Mouse (Mus musculus) heart, embryonic 14.5 days (tissue): ENCODE measurements around the gene Platr25. TPM values are rescaled to one million over a fixed set of nuclear protein-coding genes. Genes with fewer than 3 reads are reported as not detected.
"Not testable (repeated sequence)": the region's sequence is repeated elsewhere in the genome, so short reads cannot be mapped to it uniquely, and the experiment has no call there.

Experiments
- ATAC-seq: fragments of 200-750 bp; cut with Nextera tagmentation; 2 replicates; pipeline ENCODE4 v1.8.0; 2017; ENCODE audit warnings: low read depth, moderate TSS enrichment; ENCODE audit not compliant: insufficient number of reproducible peaks, insufficient read depth, low FRiP score
- H3K27ac ChIP-seq, 2 experiments: fragments of 200-500 bp in 1 of 2; fragments of 300-500 bp in 1 of 2; sonication (generic) in 1 of 2; replicated peaks in 1 of 2; 2 replicates each; pipeline ENCODE4 v1.5.1; 2012 to 2014; ENCODE audit warnings: low read depth in 2 of 2, low read length in 2 of 2, control low read depth in 1 of 2, mild to moderate bottlenecking in 1 of 2, mixed read lengths in 1 of 2; ENCODE audit not compliant: control insufficient read depth in 1 of 2, insufficient read depth in 1 of 2
- H3K27me3 ChIP-seq: fragments of 300-500 bp; sonication (generic); 2 replicates; pipeline ENCODE4 v1.6.1; 2014; ENCODE audit warnings: mild to moderate bottlenecking, low read length, control low read depth; ENCODE audit not compliant: control insufficient read depth, insufficient read depth
- H3K36me3 ChIP-seq: fragments of 300-500 bp; sonication (generic); 2 replicates; pipeline ENCODE4 v1.6.1; 2014; ENCODE audit warnings: mild to moderate bottlenecking, control low read depth, low read length, mixed read lengths; ENCODE audit not compliant: control insufficient read depth, insufficient read depth
- H3K4me1 ChIP-seq, 2 experiments: fragments of 200-500 bp in 1 of 2; fragments of 300-500 bp in 1 of 2; sonication (generic) in 1 of 2; 2 replicates each; pipeline ENCODE4 v1.6.1; 2012 to 2014; ENCODE audit warnings: low read length in 2 of 2, control low read depth in 1 of 2, mixed read lengths in 1 of 2; ENCODE audit not compliant: control insufficient read depth in 2 of 2, insufficient read depth in 2 of 2
- H3K4me2 ChIP-seq: fragments of 300-500 bp; sonication (generic); 2 replicates; pipeline ENCODE4 v1.6.1; 2014; ENCODE audit warnings: mild to moderate bottlenecking, low read length
- H3K4me3 ChIP-seq, 2 experiments: fragments of 200-500 bp in 1 of 2; fragments of 300-500 bp in 1 of 2; sonication (generic) in 1 of 2; 2 replicates each; pipeline ENCODE4 v1.5.1; 2012 to 2014; ENCODE audit warnings: low read length in 2 of 2, mild to moderate bottlenecking in 2 of 2, control low read depth in 1 of 2, low read depth in 1 of 2, moderate library complexity in 1 of 2; ENCODE audit not compliant: control insufficient read depth in 1 of 2, insufficient read depth in 1 of 2
- H3K9ac ChIP-seq: fragments of 300-500 bp; sonication (generic); 2 replicates; pipeline ENCODE4 v1.6.1; 2014; ENCODE audit warnings: mild to moderate bottlenecking, low read length
- H3K9me3 ChIP-seq: fragments of 300-500 bp; sonication (generic); 2 replicates; pipeline ENCODE4 v1.6.1; 2016; ENCODE audit warnings: low read length, control low read depth; ENCODE audit not compliant: control insufficient read depth
- WGBS: fragments of 180-500 bp; shearing (Covaris S2); extraction: QIAGEN DNeasy Blood & Tissue Kit; methylation state at CpG from one replicate; pipeline ENCODE4 v1.1.7; 2014; 5-methylcytosine and 5-hydroxymethylcytosine counted together
- polyA plus RNA-seq: library from polyadenylated mRNA; unstranded; fragments of >200 nt; fragmentation: Nextera tagmentation; extraction: Ambion mirVana; gene quantifications from 2 replicates; pipeline ENCODE4 v1.2.1, GENCODE M21; 2014

The Platr25 gene
- 15.5 and 15.6 TPM in 2 replicates for polyA plus RNA-seq

GRCm38 (mm10) chr13:62760432-62761415, at the start of gene Platr25:
Gene Platr25 (minus strand): TSS chr13:62760709.
- peak; percentile 76; the same call in 1 of the 2 replicates for ATAC-seq
- peak within 1 kb of the TSS; percentile 52 to 66 for H3K4me3 ChIP-seq
- not testable (repeated sequence) for H3K4me1 ChIP-seq, H3K9me3 ChIP-seq, H3K27me3 ChIP-seq, H3K36me3 ChIP-seq
- H3K4me2 ChIP-seq: peak within 1 kb of the TSS; percentile 61
- H3K27ac ChIP-seq: peak within 1 kb of the TSS in 1 of 2 experiments; percentile 43; a peak in 1 of 4 replicates
- 7% methylated on average over 20 of the region's 20 CpGs for WGBS
- H3K9ac ChIP-seq: peak within 1 kb of the TSS; percentile 61

GRCm38 (mm10) chr13:62807981-62808380, 47.5 kb upstream of the Platr25 start:
- WGBS: 87% methylated on average over 6 of the region's 6 CpGs

GRCm38 (mm10) chr13:62786135-62786493, 25.6 kb upstream of the Platr25 start:
- peak overlapping the region; percentile 53 to 73 for H3K4me3 ChIP-seq
- H3K36me3 ChIP-seq, H3K9me3 ChIP-seq, H3K4me1 ChIP-seq, ATAC-seq, H3K27me3 ChIP-seq, H3K27ac ChIP-seq, H3K9ac ChIP-seq: not testable (repeated sequence)
- H3K4me2 ChIP-seq: peak overlapping the region; percentile 83
- 38% methylated on average over 2 of the region's 2 CpGs for WGBS

More at GRCm38 (mm10) chr13:62807981-62808380, 47.5 kb upstream of the Platr25 start:
- not testable (repeated sequence) for H3K9ac ChIP-seq, H3K27me3 ChIP-seq, H3K4me1 ChIP-seq, H3K4me3 ChIP-seq, ATAC-seq, H3K9me3 ChIP-seq, H3K4me2 ChIP-seq, H3K36me3 ChIP-seq, H3K27ac ChIP-seq

GRCm38 (mm10) chr13:62785199-62786134, 25.0 kb upstream of the Platr25 start, which contains the start of gene Gm5141:
Gene Gm5141 (minus strand): TSS chr13:62785808.
- H3K27ac ChIP-seq, H3K9me3 ChIP-seq, H3K4me1 ChIP-seq, H3K36me3 ChIP-seq, H3K27me3 ChIP-seq: not testable (repeated sequence)
- peak; percentile 92 for ATAC-seq
- WGBS: 5% methylated on average over 18 of the region's 23 CpGs
- peak within 1 kb of the TSS; percentile 83 for H3K4me2 ChIP-seq
- H3K9ac ChIP-seq: peak within 1 kb of the TSS; percentile 72
- H3K4me3 ChIP-seq: peak within 1 kb of the TSS; percentile 53 to 73

- not testable (repeated sequence) for H3K36me3 ChIP-seq, H3K27me3 ChIP-seq, H3K9ac ChIP-seq, ATAC-seq, H3K9me3 ChIP-seq, H3K27ac ChIP-seq, H3K4me3 ChIP-seq, H3K4me2 ChIP-seq, H3K4me1 ChIP-seq
- WGBS: 60% methylated on average over 2 of the region's 2 CpGs
Measured at GRCm38 (mm10) chr13:62763806-62764205, 3.3 kb upstream of the Platr25 start.

- no peak for ATAC-seq
- no peaks in the 10 kb centered on the region for H3K9me3 ChIP-seq
- H3K27ac ChIP-seq: no peak overlapping the region
- H3K4me2 ChIP-seq: no peak overlapping the region
- H3K27me3 ChIP-seq: no peaks in the 10 kb centered on the region
- 87% methylated on average over 2 of the region's 2 CpGs for WGBS
- no peak overlapping the region for H3K4me3 ChIP-seq
- H3K4me1 ChIP-seq: no peaks in the 10 kb centered on the region
- H3K9ac ChIP-seq: no peak overlapping the region
- H3K36me3 ChIP-seq: no peaks in the 10 kb centered on the region
Measured at GRCm38 (mm10) chr13:62733322-62733721, 27.2 kb downstream of the Platr25 start.

GRCm38 (mm10) chr13:62712611-62713010, 47.9 kb downstream of the Platr25 start:
- not testable (repeated sequence) for H3K27ac ChIP-seq, ATAC-seq, H3K4me3 ChIP-seq, H3K4me1 ChIP-seq, H3K9me3 ChIP-seq, H3K27me3 ChIP-seq, H3K4me2 ChIP-seq, H3K9ac ChIP-seq, H3K36me3 ChIP-seq
- 88% methylated on average over 8 of the region's 8 CpGs for WGBS
